Mouse (Mus musculus) frontal cortex, postnatal 36 days (tissue): ENCODE data around the gene Srm.

Experiments used
- DNase-seq, 2 experiments: peaks; one replicate each; pipeline ENCODE4 v3.0.0; 2022; ENCODE audit warnings: low spot score in 2 of 2

Srm gene

GRCm38 (mm10) chr4:148601871-148602270 lies 10.6 kb downstream of the Srm start:
- DNase-seq, result no peak

GRCm38 (mm10) chr4:148602357-148603120 lies 11.2 kb downstream of the Srm start, which contains the start of gene Masp2:
Masp2 (plus strand) TSS chr4:148602554.
- no peak for DNase-seq

GRCm38 (mm10) chr4:148603376-148604139 lies 12.3 kb downstream of the Srm start:
- DNase-seq, result peak in 1 of 2 experiments; percentile 36

- DNase-seq, result peak; percentile 68 to 73
Measured at GRCm38 (mm10) chr4:148604141-148604540, 12.8 kb downstream of the Srm start.

GRCm38 (mm10) chr4:148604541-148605165 lies 13.3 kb downstream of the Srm start:
- DNase-seq, result peak; percentile 38 to 54

GRCm38 (mm10) chr4:148607758-148608157 lies 16.5 kb downstream of the Srm start:
- peak; percentile 76 to 83 for DNase-seq

- no peak for DNase-seq
Measured at GRCm38 (mm10) chr4:148609805-148610204, 18.5 kb downstream of the Srm start.

GRCm38 (mm10) chr4:148610631-148611364 lies 19.5 kb downstream of the Srm start:
- DNase-seq, result no peak

GRCm38 (mm10) chr4:148612557-148612956 lies 21.3 kb downstream of the Srm start:
- no peak for DNase-seq

- DNase-seq, result no peak
Measured at GRCm38 (mm10) chr4:148613738-148614137, 22.4 kb downstream of the Srm start.

GRCm38 (mm10) chr4:148619805-148620204 lies 28.5 kb downstream of the Srm start:
- no peak for DNase-seq

GRCm38 (mm10) chr4:148620718-148621117 lies 29.4 kb downstream of the Srm start:
- DNase-seq, result no peak

- no peak for DNase-seq
Measured at GRCm38 (mm10) chr4:148622485-148622884, 31.2 kb downstream of the Srm start.

GRCm38 (mm10) chr4:148623609-148624008 lies 32.3 kb downstream of the Srm start:
- no peak for DNase-seq

GRCm38 (mm10) chr4:148625010-148625409 lies 33.7 kb downstream of the Srm start:
- DNase-seq, result no peak

GRCm38 (mm10) chr4:148625756-148626622 lies 34.7 kb downstream of the Srm start:
- peak in 1 of 2 experiments; percentile 39 for DNase-seq

- peak; percentile 90 to 95 for DNase-seq
Measured at GRCm38 (mm10) chr4:148626623-148627185, 35.4 kb downstream of the Srm start, which contains the start of gene Tardbp. Tardbp (minus strand) TSS chr4:148627019.

GRCm38 (mm10) chr4:148627246-148627645 lies 35.9 kb downstream of the Srm start:
- no peak for DNase-seq

GRCm38 (mm10) chr4:148632013-148632692 lies 40.9 kb downstream of the Srm start:
- no peak for DNase-seq
